8 mouse cellular contexts compared by ENCODE assay signal in the genomic region with DNA sequence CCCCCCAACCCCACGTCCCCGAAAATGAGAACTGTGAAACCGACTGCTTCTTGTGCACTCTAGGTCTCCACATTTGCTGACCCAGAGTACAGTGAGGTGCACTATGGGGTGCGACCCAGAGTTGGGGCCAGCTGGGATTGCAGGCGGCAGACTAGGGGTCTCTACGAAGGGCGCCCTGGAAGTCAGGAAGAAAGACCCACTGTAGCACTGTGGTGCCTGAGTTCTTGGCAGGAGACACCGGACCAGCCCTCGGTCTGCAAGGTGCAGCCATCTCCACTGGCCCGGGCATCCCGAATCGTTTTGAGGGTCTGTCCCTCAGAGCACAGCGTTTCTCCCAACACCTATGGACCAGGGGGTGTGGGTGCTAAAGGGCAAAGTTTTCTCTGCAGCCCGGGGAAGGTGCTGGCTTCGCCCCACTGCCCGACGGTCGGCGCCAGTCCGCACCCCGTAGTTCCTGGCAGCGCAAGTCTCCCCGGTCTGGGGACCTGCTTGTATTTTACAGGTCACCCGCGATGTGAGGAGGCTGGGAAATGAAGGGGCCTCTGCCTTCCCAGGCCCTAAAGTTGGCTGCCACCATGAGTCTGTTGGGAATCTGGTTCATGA. TPM values are rescaled to one million over a fixed set of nuclear protein-coding genes. Genes with fewer than 3 reads are reported as not detected.
DNase-seq lines count a peak whose midpoint lies in the region; ATAC-seq lines count a peak whose summit lies in the region.

No protein-coding gene starts in this region.

- H3K4me1 ChIP-seq in heart, embryonic 13.5 days, result peaks cover 44% of the 10 kb centered on the region
- peaks cover 14% of the 10 kb centered on the region for H3K4me1 ChIP-seq in embryonic facial prominence, embryonic 11.5 days (ENCODE audit: control insufficient read depth, insufficient read depth, low read length)
- H3K4me1 ChIP-seq in midbrain, embryonic 14.5 days (ENCODE audit: control insufficient read depth, insufficient read depth, low read length), result peaks cover 7% of the 10 kb centered on the region; the same call in 1 of the 2 replicates

- H3K4me2 ChIP-seq in heart, embryonic 13.5 days, result peak overlapping the region; percentile 75
- H3K4me2 ChIP-seq in embryonic facial prominence, embryonic 11.5 days (ENCODE audit: low read depth, low read length), result peak overlapping the region; percentile 67
- peak overlapping the region; percentile 53 for H3K4me2 ChIP-seq in midbrain, embryonic 14.5 days (ENCODE audit: low read length)

- H3K4me3 ChIP-seq in heart, embryonic 13.5 days, result peak overlapping the region; percentile 46
- peak overlapping the region; percentile 26 for H3K4me3 ChIP-seq in embryonic facial prominence, embryonic 11.5 days (ENCODE audit: low read depth, low read length)
- H3K4me3 ChIP-seq in midbrain, embryonic 14.5 days (replicated peaks; ENCODE audit: low read depth, low read length), result 0 out of 2 replicates have a peak overlapping the region, but pooled peaks have one; percentile 27

- no peaks in the 10 kb centered on the region for H3K36me3 ChIP-seq in heart, embryonic 13.5 days
- H3K36me3 ChIP-seq in embryonic facial prominence, embryonic 11.5 days (replicated peaks; ENCODE audit: control insufficient read depth, insufficient read depth, low read depth, low read length), result no peaks in the 10 kb centered on the region
- no peaks in the 10 kb centered on the region for H3K36me3 ChIP-seq in midbrain, embryonic 14.5 days (ENCODE audit: control insufficient read depth, insufficient read depth, low read length)

- 7% methylated on average over 25 of the region's 25 CpGs for WGBS in heart, embryonic 13.5 days
- 4% methylated on average over 25 of the region's 25 CpGs for WGBS in embryonic facial prominence, embryonic 11.5 days
- WGBS in midbrain, embryonic 14.5 days, result 3% methylated on average over 25 of the region's 25 CpGs

- H3K9me3 ChIP-seq in heart, embryonic 13.5 days, result no peaks in the 10 kb centered on the region
- H3K9me3 ChIP-seq in embryonic facial prominence, embryonic 11.5 days (replicated peaks; ENCODE audit: control insufficient read depth, low read length), result no peaks in the 10 kb centered on the region
- H3K9me3 ChIP-seq in midbrain, embryonic 14.5 days (ENCODE audit: control insufficient read depth, low read length), result no peaks in the 10 kb centered on the region

- H3K9ac ChIP-seq in heart, embryonic 13.5 days, result peak overlapping the region; percentile 65
- H3K9ac ChIP-seq in embryonic facial prominence, embryonic 11.5 days (replicated peaks; ENCODE audit: low read length), result peak overlapping the region; percentile 46
- no peak overlapping the region for H3K9ac ChIP-seq in midbrain, embryonic 14.5 days (replicated peaks; ENCODE audit: low read length)

- no peak overlapping the region for H3K27ac ChIP-seq in heart, embryonic 13.5 days (replicated peaks)
- H3K27ac ChIP-seq in embryonic facial prominence, embryonic 11.5 days (replicated peaks; ENCODE audit: low read depth, low read length), result no peak overlapping the region
- no peak overlapping the region for H3K27ac ChIP-seq in midbrain, embryonic 14.5 days (replicated peaks; ENCODE audit: low read depth, low read length)

- no peak; the same call in 1 of the 2 replicates for ATAC-seq in heart, embryonic 13.5 days (ENCODE audit: extremely low read depth, insufficient number of reproducible peaks, low FRiP score, low TSS enrichment)
- no peak for ATAC-seq in embryonic facial prominence, embryonic 11.5 days (replicated peaks; ENCODE audit: insufficient number of reproducible peaks, low FRiP score, low TSS enrichment, low read depth)
- ATAC-seq in inflammation-experienced regulatory T-cells, adult 6 months, result peak; percentile 18
- ATAC-seq in midbrain, embryonic 14.5 days (ENCODE audit: low FRiP score, low TSS enrichment), result 0 out of 2 replicates have a peak, but pooled peaks have one; percentile 12
- ATAC-seq in frontal cortex, adult (ENCODE audit: low TSS enrichment), result no peak

- intact Hi-C loops in heart, postnatal 10 days (cut with DNase I), result loop anchor here (1.0 to 5.0 kb wide), 9 partner anchors 155 to 1000 kb away; a partner anchor contains a TSS
- intact Hi-C loops in left cerebral cortex, postnatal 36 days (cut with DNase I), result loop anchor here (2.0 to 10.0 kb wide), 6 partner anchors 153 to 690 kb away; a partner anchor contains a TSS

- H3K27me3 ChIP-seq in heart, embryonic 13.5 days (replicated peaks), result peaks cover 88% of the 10 kb centered on the region
- H3K27me3 ChIP-seq in embryonic facial prominence, embryonic 11.5 days (ENCODE audit: control insufficient read depth, insufficient read depth, low read length), result peaks cover 33% of the 10 kb centered on the region
- H3K27me3 ChIP-seq in midbrain, embryonic 14.5 days (ENCODE audit: control insufficient read depth, insufficient read depth, low read length), result peaks cover 82% of the 10 kb centered on the region

- no peak for DNase-seq in heart, postnatal 10 days
- DNase-seq in embryonic facial prominence, embryonic 11.5 days (ENCODE audit: low spot score), result no peak
- no peak for DNase-seq in midbrain, embryonic 14.5 days
- DNase-seq in left cerebral cortex, postnatal 36 days (ENCODE audit: low spot score in 2 of 2), result no peak
- no peak for DNase-seq in adipocyte (ENCODE audit: low spot score)

RNA-seq across cellular contexts. Expression of a gene that starts 4.6 kb away (rescaled TPM):
- polyA plus RNA-seq in heart, embryonic 13.5 days (2015; fragmentation: Nextera tagmentation; extraction: Ambion mirVana), result 1.4 and 1.6 TPM in 2 replicates
- 1 to 10 TPM; 7.0 to 7.8 TPM for total RNA-seq in heart, postnatal 10 days (2021)
- 9.3 and 10.6 TPM in 2 replicates for polyA plus RNA-seq in embryonic facial prominence, embryonic 11.5 days (2014; fragmentation: Nextera tagmentation; extraction: Ambion mirVana)
- not detected for polyA plus RNA-seq in inflammation-experienced regulatory T-cells, adult 6 months (2017; shearing (Covaris generic))
- 0.72 and 1.7 TPM in 2 replicates for polyA plus RNA-seq in midbrain, embryonic 14.5 days (2014; fragmentation: Nextera tagmentation; extraction: Ambion mirVana)
- total RNA-seq in left cerebral cortex, postnatal 36 days (2021), result 1 to 10 TPM; 4.3 to 6.6 TPM

Comparison
In these comparisons a context has a peak if more than half of its experiments do, and no peak if none do; other contexts are left out.
1. ATAC-seq: peak in inflammation-experienced regulatory T-cells, adult 6 months (single experiment) and midbrain, embryonic 14.5 days (single experiment); none in heart, embryonic 13.5 days (single experiment), embryonic facial prominence, embryonic 11.5 days (single experiment) and frontal cortex, adult (single experiment).
2. Peak in every context shown above with its lines, with median percentiles within 50 percentile points of each other: H3K4me2 ChIP-seq and H3K4me3 ChIP-seq.